Mouse (Mus musculus): Measurements from ENCODE around the gene Fbxo2. TPM values are rescaled to one million over a fixed set of nuclear protein-coding genes. Genes with fewer than 3 reads are reported as not detected.

Gene Fbxo2
- polyA plus RNA-seq, 1 experiment from 2014 or later: 3.2 TPM

GRCm38 (mm10) chr4:148194400-148194799 is 34.0 kb downstream of the Fbxo2 start:
- Histone ChIP-seq H3K4me2 (ENCODE audit: low read length) (no peak overlapping the region), H3K9ac (replicated peaks; ENCODE audit: low read length) (no peak overlapping the region), H3K36me3 (ENCODE audit: control insufficient read depth, insufficient read depth, low read length) (no peaks in the 10 kb centered on the region), H3K27ac (replicated peaks; ENCODE audit: low read depth, low read length) (no peak overlapping the region), H3K4me3 (replicated peaks; ENCODE audit: low read depth, low read length) (no peak overlapping the region), H3K9me3 (ENCODE audit: control insufficient read depth, low read length) (no peaks in the 10 kb centered on the region), H3K27me3 (ENCODE audit: control insufficient read depth, insufficient read depth, low read length) (no peaks in the 10 kb centered on the region), H3K4me1 (ENCODE audit: control insufficient read depth, insufficient read depth, low read length) (peaks cover 28% of the 10 kb centered on the region)
- DNase-seq (no peak), ATAC-seq (ENCODE audit: low FRiP score, low TSS enrichment) (no peak)

DNA sequence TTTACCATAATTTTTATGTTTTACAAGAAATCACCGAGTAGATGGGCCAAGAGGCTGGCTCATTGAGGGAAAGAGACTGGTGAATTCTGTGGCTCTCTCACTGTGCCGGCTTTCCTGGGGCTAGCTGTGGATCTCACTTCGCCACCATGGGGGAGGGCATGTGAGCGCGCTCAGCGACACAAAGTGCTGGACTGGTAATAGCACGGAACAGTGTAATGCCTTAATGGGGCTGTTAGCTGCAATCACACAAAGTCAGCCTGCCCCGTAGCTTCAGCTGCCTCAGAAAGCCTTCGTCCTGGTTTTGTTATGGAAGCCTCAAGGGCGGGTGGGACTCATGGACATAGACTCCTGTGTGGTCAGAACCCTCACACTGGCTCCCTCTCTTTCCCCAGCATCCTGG is 38.3 kb downstream of the Fbxo2 start:
- WGBS: 35% methylated on average over 10 of the region's 10 CpGs
- H3K27me3 ChIP-seq (ENCODE audit: control insufficient read depth, insufficient read depth, low read length): no peaks in the 10 kb centered on the region
- H3K4me2 ChIP-seq (ENCODE audit: low read length): no peak overlapping the region
- H3K36me3 ChIP-seq (ENCODE audit: control insufficient read depth, insufficient read depth, low read length): no peaks in the 10 kb centered on the region
- no peak overlapping the region for H3K27ac ChIP-seq (replicated peaks; ENCODE audit: low read depth, low read length)
- no peaks in the 10 kb centered on the region for H3K9me3 ChIP-seq (ENCODE audit: control insufficient read depth, low read length)
- no peak overlapping the region for H3K4me3 ChIP-seq (replicated peaks; ENCODE audit: low read depth, low read length)
- DNase-seq (no peak), ATAC-seq (ENCODE audit: low FRiP score, low TSS enrichment) (no peak)
- H3K4me1 ChIP-seq (ENCODE audit: control insufficient read depth, insufficient read depth, low read length): peaks cover 14% of the 10 kb centered on the region; the same call in 1 of the 2 replicates
- no peak overlapping the region for H3K9ac ChIP-seq (replicated peaks; ENCODE audit: low read length)

- 96% methylated on average over 2 of the region's 2 CpGs for WGBS
- DNase-seq (no peak), ATAC-seq (ENCODE audit: low FRiP score, low TSS enrichment) (no peak)
- Histone ChIP-seq H3K9me3 (ENCODE audit: control insufficient read depth, low read length) (no peaks in the 10 kb centered on the region), H3K4me1 (ENCODE audit: control insufficient read depth, insufficient read depth, low read length) (peaks cover 13% of the 10 kb centered on the region), H3K9ac (replicated peaks; ENCODE audit: low read length) (no peak overlapping the region), H3K4me3 (replicated peaks; ENCODE audit: low read depth, low read length) (no peak overlapping the region), H3K36me3 (ENCODE audit: control insufficient read depth, insufficient read depth, low read length) (no peaks in the 10 kb centered on the region), H3K4me2 (ENCODE audit: low read length) (no peak overlapping the region), H3K27ac (replicated peaks; ENCODE audit: low read depth, low read length) (no peak overlapping the region), H3K27me3 (ENCODE audit: control insufficient read depth, insufficient read depth, low read length) (no peaks in the 10 kb centered on the region)
Measured at GRCm38 (mm10) chr4:148203557-148203956, 43.1 kb downstream of the Fbxo2 start.

- Histone ChIP-seq H3K27me3 (ENCODE audit: control insufficient read depth, insufficient read depth, low read length) (no peaks in the 10 kb centered on the region), H3K9me3 (ENCODE audit: control insufficient read depth, low read length) (no peaks in the 10 kb centered on the region), H3K4me3 (replicated peaks; ENCODE audit: low read depth, low read length) (no peak overlapping the region), H3K4me2 (ENCODE audit: low read length) (no peak overlapping the region), H3K36me3 (ENCODE audit: control insufficient read depth, insufficient read depth, low read length) (no peaks in the 10 kb centered on the region), H3K27ac (replicated peaks; ENCODE audit: low read depth, low read length) (peak overlapping the region; percentile 52; the same call in 1 of the 2 replicates), H3K4me1 (ENCODE audit: control insufficient read depth, insufficient read depth, low read length) (peaks cover 6% of the 10 kb centered on the region; the same call in 1 of the 2 replicates), H3K9ac (replicated peaks; ENCODE audit: low read length) (no peak overlapping the region)
- DNase-seq (no peak), ATAC-seq (ENCODE audit: low FRiP score, low TSS enrichment) (no peak)
- WGBS: 39% methylated on average over 15 of the region's 15 CpGs
Measured at GRCm38 (mm10) chr4:148204061-148204872, 43.8 kb downstream of the Fbxo2 start.

GRCm38 (mm10) chr4:148204873-148205232 is 44.4 kb downstream of the Fbxo2 start:
- Histone ChIP-seq H3K4me2 (ENCODE audit: low read length) (no peak overlapping the region), H3K9me3 (ENCODE audit: control insufficient read depth, low read length) (no peaks in the 10 kb centered on the region), H3K27ac (replicated peaks; ENCODE audit: low read depth, low read length) (0 out of 2 replicates have a peak overlapping the region, but pooled peaks have one; percentile 52), H3K27me3 (ENCODE audit: control insufficient read depth, insufficient read depth, low read length) (no peaks in the 10 kb centered on the region), H3K4me1 (ENCODE audit: control insufficient read depth, insufficient read depth, low read length) (peaks cover 6% of the 10 kb centered on the region; the same call in 1 of the 2 replicates), H3K36me3 (ENCODE audit: control insufficient read depth, insufficient read depth, low read length) (no peaks in the 10 kb centered on the region), H3K4me3 (replicated peaks; ENCODE audit: low read depth, low read length) (no peak overlapping the region), H3K9ac (replicated peaks; ENCODE audit: low read length) (no peak overlapping the region)
- no peak for ATAC-seq (ENCODE audit: low FRiP score, low TSS enrichment)
- DNase-seq: no peak
- WGBS: 39% methylated on average over 6 of the region's 6 CpGs

DNA sequence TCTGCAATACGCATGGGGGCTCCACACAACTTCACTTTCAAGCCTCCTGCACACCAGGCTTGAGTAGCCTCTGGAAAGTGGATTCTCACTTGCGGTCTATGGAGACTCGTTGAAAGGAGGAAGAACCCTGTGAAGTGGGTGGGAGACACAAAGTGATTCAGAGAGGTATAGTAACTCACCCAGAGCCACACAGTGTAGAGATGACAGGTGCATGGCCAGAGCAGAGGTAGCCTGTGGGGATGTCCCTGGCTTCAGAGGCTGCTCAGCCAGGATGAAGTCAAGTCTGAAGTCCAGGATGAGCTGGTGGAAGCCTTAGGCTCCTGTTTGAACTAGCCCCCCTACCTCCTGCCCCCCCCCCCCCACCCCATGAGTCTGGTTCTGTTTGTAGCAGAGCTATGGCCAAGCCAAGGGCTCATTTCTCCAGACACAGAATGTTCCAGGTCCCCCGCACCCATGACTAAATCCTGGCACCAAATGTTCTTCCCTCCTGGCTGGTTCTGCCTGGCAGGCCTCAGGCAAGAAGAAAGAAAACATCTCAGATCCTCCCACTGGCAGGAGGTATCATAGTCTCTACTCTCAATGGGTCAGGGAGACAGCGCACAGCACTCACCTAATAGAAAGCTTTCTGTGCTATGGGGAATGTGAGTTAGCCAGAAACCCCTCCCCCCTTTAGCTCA is 54.2 kb downstream of the Fbxo2 start:
- Histone ChIP-seq H3K4me1 (ENCODE audit: control insufficient read depth, insufficient read depth, low read length) (peaks cover 23% of the 10 kb centered on the region), H3K9me3 (ENCODE audit: control insufficient read depth, low read length) (no peaks in the 10 kb centered on the region), H3K4me3 (replicated peaks; ENCODE audit: low read depth, low read length) (no peak overlapping the region), H3K27ac (replicated peaks; ENCODE audit: low read depth, low read length) (no peak overlapping the region), H3K4me2 (ENCODE audit: low read length) (no peak overlapping the region), H3K9ac (replicated peaks; ENCODE audit: low read length) (no peak overlapping the region), H3K36me3 (ENCODE audit: control insufficient read depth, insufficient read depth, low read length) (no peaks in the 10 kb centered on the region), H3K27me3 (ENCODE audit: control insufficient read depth, insufficient read depth, low read length) (0 out of 2 replicates have a peak, but pooled peaks cover 2% of the 10 kb centered on the region)
- WGBS: 51% methylated on average over 5 of the region's 5 CpGs
- DNase-seq: no peak
- ATAC-seq (ENCODE audit: low FRiP score, low TSS enrichment): 0 out of 2 replicates have a peak, but pooled peaks have one; percentile 9

- no peak overlapping the region for H3K9ac ChIP-seq (replicated peaks; ENCODE audit: low read length)
- no peak overlapping the region for H3K4me3 ChIP-seq (replicated peaks; ENCODE audit: low read depth, low read length)
- 49% methylated on average over 11 of the region's 11 CpGs for WGBS
- no peaks in the 10 kb centered on the region for H3K9me3 ChIP-seq (ENCODE audit: control insufficient read depth, low read length)
- DNase-seq: no peak
- H3K27me3 ChIP-seq (ENCODE audit: control insufficient read depth, insufficient read depth, low read length): 0 out of 2 replicates have a peak, but pooled peaks cover 3% of the 10 kb centered on the region
- peak overlapping the region; percentile 37; the same call in 1 of the 2 replicates for H3K27ac ChIP-seq (replicated peaks; ENCODE audit: low read depth, low read length)
- H3K36me3 ChIP-seq (ENCODE audit: control insufficient read depth, insufficient read depth, low read length): no peaks in the 10 kb centered on the region
- H3K4me1 ChIP-seq (ENCODE audit: control insufficient read depth, insufficient read depth, low read length): peaks cover 23% of the 10 kb centered on the region
- no peak for ATAC-seq (ENCODE audit: low FRiP score, low TSS enrichment)
- no peak overlapping the region for H3K4me2 ChIP-seq (ENCODE audit: low read length)
Measured at GRCm38 (mm10) chr4:148215264-148215900, 55.0 kb downstream of the Fbxo2 start.

All from midbrain, embryonic 14.5 days (tissue).